Mouse (Mus musculus): ENCODE data around the gene Ttc33. TPM values are rescaled to one million over a fixed set of nuclear protein-coding genes. Genes with fewer than 3 reads are reported as not detected.
A peak's percentile ranks its signal among the peaks of the same experiment; 100 is the strongest.
"Not testable (repeated sequence)": the region's sequence is repeated elsewhere in the genome, so short reads cannot be mapped to it uniquely, and the experiment has no call there.

The Ttc33 gene
- polyA plus RNA-seq, 1 experiment from 2014 or later = 39.3 TPM

DNA sequence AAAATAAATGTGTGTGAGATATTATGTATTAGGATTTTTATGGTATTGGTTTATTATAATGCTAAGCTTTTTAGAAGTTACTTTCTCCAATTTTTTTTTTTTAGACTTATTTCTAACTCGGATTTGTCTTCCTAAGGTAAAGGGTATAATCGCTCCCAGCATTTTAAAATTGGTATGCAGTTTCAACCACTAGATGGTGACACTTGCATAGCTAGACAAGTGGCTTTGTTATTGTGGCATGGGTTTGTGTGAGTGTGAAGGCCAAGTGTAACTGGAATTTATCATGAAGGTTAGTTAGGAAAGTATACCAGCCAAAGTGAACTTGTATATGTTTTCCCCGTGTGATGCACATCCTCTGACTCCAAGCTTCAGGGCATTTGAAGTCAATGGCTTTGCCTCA lies 8.5 kb downstream of the Ttc33 start:
- Histone ChIP-seq H3K36me3 (ENCODE audit: control insufficient read depth, insufficient read depth, low read length) (peaks cover 33% of the 10 kb centered on the region), H3K9ac (ENCODE audit: low read depth, low read length) (no peak overlapping the region), H3K4me3 (ENCODE audit: low read depth, low read length) (no peak overlapping the region), H3K4me1 (ENCODE audit: control insufficient read depth, insufficient read depth, low read length) (no peaks in the 10 kb centered on the region), H3K9me3 (ENCODE audit: control insufficient read depth, low read length) (no peaks in the 10 kb centered on the region), H3K4me2 (ENCODE audit: low read depth, low read length) (no peak overlapping the region), H3K27me3 (replicated peaks; ENCODE audit: control insufficient read depth, insufficient read depth, low read length) (no peaks in the 10 kb centered on the region), H3K27ac (replicated peaks; ENCODE audit: low read depth, low read length) (no peak overlapping the region)
- DNase-seq (ENCODE audit: low spot score) = no peak
- 69% methylated on average over 3 of the region's 3 CpGs for WGBS
- ATAC-seq (ENCODE audit: low read depth) = no peak

GRCm38 (mm10) chr15:5194446-5194845 lies 9.1 kb downstream of the Ttc33 start:
- Histone ChIP-seq H3K4me1 (ENCODE audit: control insufficient read depth, insufficient read depth, low read length) (no peaks in the 10 kb centered on the region), H3K27me3 (replicated peaks; ENCODE audit: control insufficient read depth, insufficient read depth, low read length) (no peaks in the 10 kb centered on the region), H3K9ac (ENCODE audit: low read depth, low read length) (no peak overlapping the region), H3K27ac (replicated peaks; ENCODE audit: low read depth, low read length) (no peak overlapping the region), H3K36me3 (ENCODE audit: control insufficient read depth, insufficient read depth, low read length) (peaks cover 30% of the 10 kb centered on the region), H3K4me2 (ENCODE audit: low read depth, low read length) (no peak overlapping the region), H3K9me3 (ENCODE audit: control insufficient read depth, low read length) (no peaks in the 10 kb centered on the region), H3K4me3 (ENCODE audit: low read depth, low read length) (no peak overlapping the region)
- 90% methylated on average over 6 of the region's 6 CpGs for whole genome bisulfite sequencing
- DNase-seq (ENCODE audit: low spot score) (no peak), ATAC-seq (ENCODE audit: low read depth) (no peak)

- no peak overlapping the region for H3K4me3 ChIP-seq (ENCODE audit: low read depth, low read length)
- H3K9ac ChIP-seq (ENCODE audit: low read depth, low read length) = no peak overlapping the region
- ATAC-seq (ENCODE audit: low read depth) (no peak), DNase-seq (ENCODE audit: low spot score) (no peak)
- H3K36me3 ChIP-seq (ENCODE audit: control insufficient read depth, insufficient read depth, low read length) = peaks cover 27% of the 10 kb centered on the region
- no peak overlapping the region for H3K27ac ChIP-seq (replicated peaks; ENCODE audit: low read depth, low read length)
- H3K4me2 ChIP-seq (ENCODE audit: low read depth, low read length) = no peak overlapping the region
- no peaks in the 10 kb centered on the region for H3K27me3 ChIP-seq (replicated peaks; ENCODE audit: control insufficient read depth, insufficient read depth, low read length)
- no peaks in the 10 kb centered on the region for H3K4me1 ChIP-seq (ENCODE audit: control insufficient read depth, insufficient read depth, low read length)
- no peaks in the 10 kb centered on the region for H3K9me3 ChIP-seq (ENCODE audit: control insufficient read depth, low read length)
- 85% methylated on average over 9 of the region's 9 CpGs for WGBS
Measured at GRCm38 (mm10) chr15:5194931-5195330, 9.6 kb downstream of the Ttc33 start.

- Histone ChIP-seq H3K4me1 (ENCODE audit: control insufficient read depth, insufficient read depth, low read length) (no peaks in the 10 kb centered on the region), H3K4me3 (ENCODE audit: low read depth, low read length) (no peak overlapping the region), H3K27ac (replicated peaks; ENCODE audit: low read depth, low read length) (no peak overlapping the region), H3K27me3 (replicated peaks; ENCODE audit: control insufficient read depth, insufficient read depth, low read length) (no peaks in the 10 kb centered on the region), H3K9ac (ENCODE audit: low read depth, low read length) (no peak overlapping the region), H3K36me3 (ENCODE audit: control insufficient read depth, insufficient read depth, low read length) (peaks cover 22% of the 10 kb centered on the region; the same call in 1 of the 2 replicates), H3K4me2 (ENCODE audit: low read depth, low read length) (no peak overlapping the region), H3K9me3 (ENCODE audit: control insufficient read depth, low read length) (no peaks in the 10 kb centered on the region)
- DNase-seq (ENCODE audit: low spot score) (no peak), ATAC-seq (ENCODE audit: low read depth) (no peak)
- WGBS = 56% methylated on average over 4 of the region's 4 CpGs
Measured at GRCm38 (mm10) chr15:5195987-5196514, 10.7 kb downstream of the Ttc33 start.

DNA sequence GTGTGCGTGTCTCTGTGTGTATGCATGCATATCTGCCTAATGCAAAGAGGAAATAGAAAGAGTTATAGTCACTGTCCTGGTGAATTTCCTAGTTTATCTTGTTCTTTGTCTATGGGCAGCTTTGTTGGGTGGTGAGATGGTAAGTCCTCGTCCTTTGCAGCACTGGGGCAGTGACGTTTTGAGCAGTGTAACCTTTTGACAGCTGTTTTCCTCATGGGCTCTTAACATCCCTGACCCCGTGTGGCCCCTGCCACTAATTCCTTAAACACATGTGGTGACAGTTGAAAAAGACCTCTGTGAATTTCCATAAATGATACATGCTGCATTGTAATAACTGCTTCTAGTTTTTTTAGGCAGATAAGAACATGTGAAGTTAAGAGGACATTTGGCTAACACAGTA lies 11.4 kb downstream of the Ttc33 start:
- Histone ChIP-seq H3K9me3 (ENCODE audit: control insufficient read depth, low read length) (no peaks in the 10 kb centered on the region), H3K4me1 (ENCODE audit: control insufficient read depth, insufficient read depth, low read length) (no peaks in the 10 kb centered on the region), H3K4me3 (ENCODE audit: low read depth, low read length) (no peak overlapping the region), H3K27ac (replicated peaks; ENCODE audit: low read depth, low read length) (no peak overlapping the region), H3K27me3 (replicated peaks; ENCODE audit: control insufficient read depth, insufficient read depth, low read length) (no peaks in the 10 kb centered on the region), H3K9ac (ENCODE audit: low read depth, low read length) (no peak overlapping the region), H3K4me2 (ENCODE audit: low read depth, low read length) (no peak overlapping the region), H3K36me3 (ENCODE audit: control insufficient read depth, insufficient read depth, low read length) (peaks cover 15% of the 10 kb centered on the region; the same call in 1 of the 2 replicates)
- DNase-seq (ENCODE audit: low spot score) = no peak
- WGBS = 51% methylated on average over 4 of the region's 4 CpGs
- ATAC-seq (ENCODE audit: low read depth) = no peak

GRCm38 (mm10) chr15:5205222-5205621 lies 19.9 kb downstream of the Ttc33 start:
- H3K4me1 ChIP-seq (ENCODE audit: control insufficient read depth, insufficient read depth, low read length) = peaks cover 3% of the 10 kb centered on the region; the same call in 1 of the 2 replicates
- H3K4me2 ChIP-seq (ENCODE audit: low read depth, low read length) = no peak overlapping the region
- H3K27ac ChIP-seq (replicated peaks; ENCODE audit: low read depth, low read length) = no peak overlapping the region
- 73% methylated on average over 9 of the region's 9 CpGs for WGBS
- 0 out of 2 replicates have a peak, but pooled peaks cover 3% of the 10 kb centered on the region for H3K9me3 ChIP-seq (ENCODE audit: control insufficient read depth, low read length)
- no peak overlapping the region for H3K9ac ChIP-seq (ENCODE audit: low read depth, low read length)
- no peaks in the 10 kb centered on the region for H3K27me3 ChIP-seq (replicated peaks; ENCODE audit: control insufficient read depth, insufficient read depth, low read length)
- no peak overlapping the region for H3K4me3 ChIP-seq (ENCODE audit: low read depth, low read length)
- DNase-seq (ENCODE audit: low spot score) = peak; percentile 23
- peaks cover 8% of the 10 kb centered on the region; the same call in 1 of the 2 replicates for H3K36me3 ChIP-seq (ENCODE audit: control insufficient read depth, insufficient read depth, low read length)
- no peak for ATAC-seq (ENCODE audit: low read depth)

- Histone ChIP-seq H3K9ac (ENCODE audit: low read depth, low read length) (no peak overlapping the region), H3K36me3 (ENCODE audit: control insufficient read depth, insufficient read depth, low read length) (peaks cover 14% of the 10 kb centered on the region; the same call in 1 of the 2 replicates), H3K27me3 (replicated peaks; ENCODE audit: control insufficient read depth, insufficient read depth, low read length) (no peaks in the 10 kb centered on the region), H3K9me3 (ENCODE audit: control insufficient read depth, low read length) (no peaks in the 10 kb centered on the region), H3K27ac (replicated peaks; ENCODE audit: low read depth, low read length) (no peak overlapping the region), H3K4me2 (ENCODE audit: low read depth, low read length) (no peak overlapping the region), H3K4me3 (ENCODE audit: low read depth, low read length) (no peak overlapping the region), H3K4me1 (ENCODE audit: control insufficient read depth, insufficient read depth, low read length) (peaks cover 3% of the 10 kb centered on the region; the same call in 1 of the 2 replicates)
- DNase-seq (ENCODE audit: low spot score) (no peak), ATAC-seq (ENCODE audit: low read depth) (no peak)
- WGBS = 94% methylated on average over 3 of the region's 3 CpGs
Measured at GRCm38 (mm10) chr15:5209116-5209515, 23.8 kb downstream of the Ttc33 start.

- ATAC-seq (ENCODE audit: low read depth) (no peak), DNase-seq (ENCODE audit: low spot score) (no peak)
- no peaks in the 10 kb centered on the region for H3K4me1 ChIP-seq (ENCODE audit: control insufficient read depth, insufficient read depth, low read length)
- no peak overlapping the region for H3K27ac ChIP-seq (replicated peaks; ENCODE audit: low read depth, low read length)
- 0 out of 2 replicates have a peak, but pooled peaks cover 6% of the 10 kb centered on the region for H3K36me3 ChIP-seq (ENCODE audit: control insufficient read depth, insufficient read depth, low read length)
- H3K4me3 ChIP-seq (ENCODE audit: low read depth, low read length) = no peak overlapping the region
- 0 out of 2 replicates have a peak, but pooled peaks cover 3% of the 10 kb centered on the region for H3K9me3 ChIP-seq (ENCODE audit: control insufficient read depth, low read length)
- 87% methylated on average over 6 of the region's 6 CpGs for WGBS
- H3K27me3 ChIP-seq (replicated peaks; ENCODE audit: control insufficient read depth, insufficient read depth, low read length) = no peaks in the 10 kb centered on the region
- no peak overlapping the region for H3K4me2 ChIP-seq (ENCODE audit: low read depth, low read length)
- no peak overlapping the region for H3K9ac ChIP-seq (ENCODE audit: low read depth, low read length)
Measured at GRCm38 (mm10) chr15:5220491-5220890, 35.2 kb downstream of the Ttc33 start.

DNA sequence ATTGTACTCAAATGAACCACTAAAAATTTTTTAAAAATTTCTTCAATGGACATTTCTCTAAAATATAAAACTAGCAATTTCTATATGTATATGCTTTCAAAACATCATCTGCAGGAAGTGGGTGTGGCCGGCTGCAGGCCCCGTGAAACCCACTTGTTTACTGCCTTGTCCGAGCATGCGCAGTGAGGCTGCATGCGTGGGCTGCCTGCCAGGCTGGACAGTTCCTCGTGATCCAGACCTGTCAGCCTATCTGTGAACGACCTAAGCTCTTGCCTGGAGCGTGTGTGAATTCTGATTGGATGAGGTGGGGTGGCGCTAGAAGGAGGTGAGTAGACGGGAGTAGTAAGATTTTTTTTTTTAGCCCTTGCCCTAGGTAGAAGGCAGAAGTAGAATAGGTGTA lies 45.4 kb downstream of the Ttc33 start:
- not testable (repeated sequence) for ATAC-seq (ENCODE audit: low read depth); H3K27ac ChIP-seq (replicated peaks; ENCODE audit: low read depth, low read length); H3K4me1 ChIP-seq (ENCODE audit: control insufficient read depth, insufficient read depth, low read length); H3K27me3 ChIP-seq (replicated peaks; ENCODE audit: control insufficient read depth, insufficient read depth, low read length); H3K36me3 ChIP-seq (ENCODE audit: control insufficient read depth, insufficient read depth, low read length); H3K4me3 ChIP-seq (ENCODE audit: low read depth, low read length); H3K9me3 ChIP-seq (ENCODE audit: control insufficient read depth, low read length); H3K9ac ChIP-seq (ENCODE audit: low read depth, low read length); H3K4me2 ChIP-seq (ENCODE audit: low read depth, low read length); DNase-seq (ENCODE audit: low spot score)
- 78% methylated on average over 10 of the region's 10 CpGs for WGBS
